Mouse (Mus musculus) gastrocnemius, postnatal 25 days (tissue): ENCODE data around the gene Cwf19l1. TPM values are rescaled to one million over a fixed set of nuclear protein-coding genes. Genes with fewer than 3 reads are reported as not detected.

Source experiments
- total RNA-seq, 2 experiments: library from RNA; stranded (reverse); gene quantifications; 1 replicate in 1 of 2; 2 replicates in 1 of 2; pipeline ENCODE4 v1.2.3; 2021

Cwf19l1 gene
- total RNA-seq, 2 experiments from 2014 or later: 4.0 to 5.7 TPM

Other genes with a start within 250 kb of the Cwf19l1 start
- gene Dnmbp, start 195.7 kb downstream of the Cwf19l1 start, total RNA-seq: 1 to 10 TPM; 7.9 to 10.0 TPM
- not detected for gene Cpn1, start 149.3 kb downstream of the Cwf19l1 start, total RNA-seq
- gene Cyp2c23, start 106.7 kb downstream of the Cwf19l1 start, total RNA-seq: not detected
- 1 to 10 TPM; 3.4 to 4.8 TPM for gene Erlin1, start 66.1 kb downstream of the Cwf19l1 start, total RNA-seq
- gene Chuk, start 28.4 kb downstream of the Cwf19l1 start, total RNA-seq: 10 to 100 TPM; 14.9 to 17.4 TPM
- gene Bloc1s2, start 10.6 kb upstream of the Cwf19l1 start, total RNA-seq: 10 to 100 TPM; 12.7 to 13.5 TPM
- not detected for gene Pkd2l1, start 56.6 kb upstream of the Cwf19l1 start, total RNA-seq
- not detected for gene Scd3, start 67.4 kb upstream of the Cwf19l1 start, total RNA-seq
- 10 to 100 TPM; 11.8 to 12.5 TPM for gene Scd2, start 157.8 kb upstream of the Cwf19l1 start, total RNA-seq
- gene Scd4, start 197.2 kb upstream of the Cwf19l1 start, total RNA-seq: under 1 TPM; 0.15 to 0.16 TPM